Mouse (Mus musculus) heart, adult 9 months (tissue): ENCODE results near the gene Mms19.

Source experiments
- DNase-seq, 2 experiments: peaks; one replicate each; pipeline ENCODE4 v3.0.0; 2022; ENCODE audit warnings: low spot score in 2 of 2

Mms19 gene

DNA sequence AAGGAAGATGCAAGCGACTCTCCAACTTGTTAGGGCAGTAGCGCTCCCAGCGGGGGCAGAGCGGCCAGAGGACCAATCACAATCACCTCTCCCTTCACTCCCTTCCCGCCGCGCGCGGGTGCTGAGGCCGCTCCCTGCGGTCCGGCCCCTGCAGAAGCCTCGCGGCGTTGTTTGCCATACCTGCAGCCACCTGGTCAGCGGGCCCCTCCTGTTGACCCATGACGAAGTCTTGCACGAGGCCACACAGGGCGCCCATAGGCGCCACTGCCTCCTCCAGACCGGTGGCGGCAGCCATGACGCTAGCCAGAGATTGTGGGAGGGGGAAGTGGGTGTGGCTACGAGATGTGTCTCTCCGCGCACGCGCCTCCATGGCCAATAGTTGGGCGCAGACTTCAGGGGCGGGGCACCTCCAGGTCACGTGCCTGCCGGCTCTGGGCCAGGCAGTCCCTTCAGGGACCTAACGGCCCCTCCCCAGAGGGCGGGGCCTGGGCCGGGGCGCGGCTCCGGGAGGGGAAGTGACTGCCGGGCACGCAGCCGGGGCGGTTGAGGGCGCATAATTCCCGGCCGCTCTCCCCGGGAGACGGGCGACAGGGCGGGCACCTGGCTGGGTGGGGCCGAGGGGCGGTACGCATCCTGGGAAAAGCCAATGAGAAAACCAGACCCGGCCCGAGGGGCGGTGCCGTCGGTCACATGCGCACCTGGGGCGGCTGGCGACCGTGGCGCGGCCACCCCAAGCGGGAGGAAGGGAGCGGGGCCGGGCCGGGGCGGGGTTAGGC is at the start of gene Mms19:
Gene Mms19 (minus strand): TSS at position 339 of the 776 bp plus-strand sequence.
- peak; percentile 99 for DNase-seq

DNA sequence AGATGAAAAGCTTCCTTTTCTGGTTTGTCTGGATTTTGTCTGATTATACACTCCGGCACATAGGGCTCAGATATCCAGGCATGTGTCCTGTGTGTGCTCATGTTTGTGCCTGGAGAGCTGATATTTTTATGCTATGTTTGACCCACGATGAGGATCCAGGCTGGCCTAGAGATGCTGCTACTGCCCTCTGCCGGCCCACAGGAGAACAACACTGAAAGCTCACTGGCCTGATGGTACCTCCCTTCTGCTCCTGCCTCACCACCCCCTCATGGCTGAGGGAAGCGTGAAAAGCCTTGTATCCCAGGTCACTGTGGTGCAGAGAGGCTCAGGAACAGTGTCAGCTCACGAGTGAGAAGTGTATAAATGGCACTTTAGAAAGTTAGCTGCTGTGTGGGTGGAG is 45.2 kb upstream of the Mms19 start:
- DNase-seq = peak; percentile 77 to 83

DNA sequence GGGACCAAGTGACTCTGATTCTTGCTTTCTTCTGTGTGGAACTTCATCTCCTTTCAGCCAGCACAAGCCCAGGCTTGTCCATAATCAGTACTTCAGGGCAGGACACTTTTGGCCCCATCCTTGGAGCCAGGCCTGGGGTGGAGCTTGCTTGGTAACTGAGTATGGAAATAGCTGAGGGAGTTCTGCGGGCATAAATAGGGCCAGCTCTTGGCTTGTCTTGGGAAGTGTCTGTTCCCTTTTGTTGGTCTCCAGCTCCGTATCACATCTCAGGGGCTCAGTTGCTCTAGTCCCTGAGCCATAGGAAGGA is 41.5 kb upstream of the Mms19 start:
- DNase-seq = no peak

DNA sequence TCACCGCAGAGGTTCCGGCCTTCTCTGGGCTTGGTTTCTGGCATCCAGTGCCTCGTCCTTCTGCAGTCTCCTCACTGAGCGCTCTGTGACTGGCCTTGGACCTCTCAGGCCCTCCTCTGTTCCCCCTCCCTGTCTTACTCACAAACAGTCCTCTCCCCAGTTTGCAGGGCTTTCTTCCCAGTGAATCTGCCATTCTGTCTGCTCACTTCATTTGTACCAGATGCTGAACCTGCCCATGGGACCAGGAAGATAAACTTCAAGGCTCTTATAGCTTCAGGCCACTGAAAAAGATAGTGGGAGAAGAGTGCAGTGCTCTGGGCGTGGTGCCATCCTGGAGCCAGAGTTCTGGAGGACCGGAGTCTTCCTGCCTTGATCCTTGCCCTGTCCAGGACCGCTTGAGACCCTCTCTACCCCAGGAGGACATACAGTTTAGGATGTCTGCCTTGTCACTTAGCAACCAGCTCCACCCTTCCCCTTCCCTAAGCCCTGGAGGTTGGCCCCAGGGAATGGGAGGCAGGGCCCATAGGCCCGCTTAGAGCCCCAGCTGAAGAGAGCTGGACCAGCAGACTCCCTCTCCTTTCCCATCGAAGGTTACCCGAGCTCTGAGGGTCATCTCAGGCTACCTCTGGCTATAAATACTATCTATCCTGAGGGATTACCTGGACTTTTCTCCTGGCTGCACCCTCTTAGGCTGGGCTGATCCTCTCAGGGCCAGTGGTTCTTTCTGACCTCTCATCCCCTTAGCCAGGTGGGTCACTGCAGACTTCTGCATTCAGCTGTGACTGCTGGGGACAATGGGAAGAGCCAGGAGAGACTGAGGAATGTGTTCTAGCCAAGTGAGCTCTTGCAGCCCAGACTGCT is 41.0 kb upstream of the Mms19 start:
- DNase-seq = no peak

DNA sequence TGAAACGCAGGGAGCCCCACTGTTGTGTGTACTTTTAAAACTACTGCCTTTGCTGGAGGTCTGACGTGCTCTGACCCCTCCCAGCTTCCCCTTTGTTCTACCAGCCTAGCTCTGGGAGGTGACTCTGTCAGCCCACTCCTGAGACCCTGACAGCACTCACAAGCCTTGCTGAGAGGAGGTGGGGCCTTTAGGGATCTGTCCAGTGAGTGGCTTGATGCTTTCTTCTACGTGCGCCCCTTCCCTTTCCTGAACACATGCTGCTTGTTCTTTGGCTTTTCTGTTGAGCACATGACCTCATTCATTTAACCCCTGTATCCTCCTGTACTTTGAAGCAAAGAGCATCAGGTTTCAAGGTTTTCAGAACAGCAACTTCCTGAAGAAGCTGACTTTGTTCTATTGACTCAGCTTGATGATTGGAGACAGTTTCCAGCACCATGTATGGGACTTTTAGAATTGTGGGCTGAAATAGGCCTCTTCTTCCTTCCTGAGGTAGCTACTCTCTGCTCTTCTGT is 38.1 kb upstream of the Mms19 start:
- DNase-seq = no peak

DNA sequence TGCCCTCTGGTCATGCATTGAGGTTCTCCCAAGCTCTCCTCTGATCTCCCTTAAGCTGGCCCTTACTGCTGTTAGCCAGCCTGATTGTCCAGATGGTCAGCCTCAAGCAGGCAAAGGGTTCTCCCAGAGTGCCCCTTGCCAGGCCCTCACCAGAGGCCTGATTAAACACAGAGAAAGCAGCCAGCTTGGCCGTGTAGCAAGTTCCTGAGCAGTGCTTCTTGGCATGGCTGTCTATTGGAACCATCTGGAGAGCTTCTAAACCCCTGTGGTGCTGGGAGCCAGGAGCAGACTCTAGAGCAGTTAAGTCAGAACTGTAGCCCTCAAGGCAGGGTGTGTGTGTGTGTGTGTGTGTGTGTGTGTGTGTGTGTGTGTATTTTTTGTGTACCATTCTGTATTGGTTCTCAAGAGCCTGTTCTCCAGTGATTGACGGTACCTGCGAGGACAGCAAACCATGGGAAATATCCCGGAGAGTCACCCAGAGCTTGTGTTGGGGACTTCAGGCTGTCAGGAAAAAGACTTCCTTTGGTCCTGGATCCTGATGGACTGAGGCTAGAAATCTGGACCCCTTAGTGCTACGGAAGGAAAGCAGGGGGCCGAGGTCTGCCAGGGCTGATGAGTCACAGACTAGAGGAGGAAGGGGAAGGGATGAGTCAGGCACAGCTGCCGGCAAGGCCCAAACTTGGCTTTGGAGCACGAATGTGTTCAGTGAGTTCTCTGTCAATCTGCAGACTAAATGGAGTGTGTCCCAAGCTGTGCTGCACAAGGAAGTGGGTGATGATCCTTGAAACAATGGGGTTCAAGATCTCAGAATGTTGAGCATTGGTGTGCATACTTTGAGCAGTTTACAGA is 36.7 kb upstream of the Mms19 start:
- peak; percentile 85 to 86 for DNase-seq

DNA sequence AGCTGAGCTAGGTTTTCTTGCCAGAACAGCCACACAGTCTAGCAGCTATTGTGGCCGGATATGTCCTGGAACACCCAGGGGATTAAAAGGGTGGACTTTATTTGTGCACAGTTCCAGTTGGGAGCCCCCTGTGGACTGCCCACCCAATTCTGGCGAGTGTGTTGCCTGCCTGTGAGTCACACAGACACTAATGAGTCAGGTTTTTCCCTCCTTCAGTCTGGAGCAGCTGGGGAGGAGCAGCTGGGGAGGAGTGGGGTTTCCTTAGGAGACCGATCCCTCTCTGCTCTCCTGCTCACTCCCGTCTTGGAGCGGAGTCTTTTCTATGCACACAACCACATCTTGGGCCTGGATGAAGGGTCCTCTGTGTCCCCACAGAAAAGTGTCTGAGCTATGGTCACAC is 35.9 kb upstream of the Mms19 start:
- DNase-seq = peak; percentile 70 to 77

DNA sequence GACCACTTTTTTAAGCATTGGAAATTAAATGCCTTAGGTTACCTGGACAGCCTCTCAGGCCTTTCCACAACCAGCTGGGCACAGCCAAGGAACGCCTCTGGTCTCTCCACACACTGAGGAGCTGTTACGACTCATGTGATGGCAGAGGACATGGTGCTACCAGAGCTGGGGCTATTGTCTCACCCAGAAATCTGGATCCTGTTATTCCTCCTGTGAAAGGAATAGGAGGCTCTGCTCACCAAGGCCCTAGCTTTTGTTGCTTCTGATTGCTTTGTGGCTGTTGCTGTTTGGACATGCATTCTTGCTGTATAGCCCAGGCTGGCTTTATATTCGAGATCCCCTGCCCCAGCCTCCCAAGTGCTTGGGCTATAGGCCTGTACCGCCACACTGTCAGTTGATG is 35.3 kb upstream of the Mms19 start:
- no peak for DNase-seq

DNA sequence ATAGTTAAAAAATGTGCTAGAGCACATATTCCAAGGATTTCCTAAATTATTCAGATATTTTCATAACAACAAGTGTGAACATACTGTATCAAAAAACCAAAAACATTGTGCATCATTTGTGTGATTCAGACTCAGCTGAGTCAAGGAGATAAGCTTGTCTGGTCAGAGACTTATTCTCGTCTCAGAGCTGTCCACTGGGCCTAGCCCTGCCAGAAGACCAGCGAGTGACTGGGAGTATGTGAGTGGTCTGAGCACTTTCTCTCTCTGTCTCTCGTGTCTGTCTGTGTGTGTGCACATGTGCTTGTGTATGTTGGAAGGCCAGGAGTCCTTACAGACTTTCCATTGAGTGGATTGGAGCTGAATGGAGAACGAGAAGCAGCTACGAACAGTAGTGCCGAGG is 34.0 kb upstream of the Mms19 start:
- DNase-seq = no peak

DNA sequence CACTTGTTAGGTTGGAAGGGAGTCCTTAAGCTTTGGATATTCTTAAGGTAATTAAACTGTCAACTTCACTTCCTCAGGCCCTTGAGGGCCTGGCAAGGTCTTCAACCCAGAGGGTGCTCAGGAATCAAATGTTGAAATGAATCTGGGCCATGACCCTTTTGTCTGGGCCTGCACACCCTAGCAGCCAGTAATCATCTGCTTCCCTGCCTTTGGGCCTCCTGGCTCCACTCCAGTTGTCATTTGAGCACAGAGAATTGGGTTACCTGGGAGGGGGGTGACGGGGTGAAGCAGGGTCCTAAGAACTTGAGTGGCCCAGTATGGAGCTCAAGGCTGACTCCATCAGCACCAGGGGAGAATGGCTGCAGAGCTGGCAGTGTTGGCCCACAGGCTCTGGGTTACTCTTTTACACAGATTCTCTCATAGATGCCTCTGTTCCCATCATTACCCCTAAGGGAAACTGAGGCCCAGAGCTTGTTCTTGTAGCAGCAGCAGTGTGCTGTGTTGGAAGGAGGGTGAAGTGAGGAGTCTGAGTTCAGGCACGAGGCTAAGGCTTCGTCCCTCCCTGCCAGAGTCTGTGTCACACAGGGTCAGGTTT is 33.4 kb upstream of the Mms19 start:
- no peak for DNase-seq

DNA sequence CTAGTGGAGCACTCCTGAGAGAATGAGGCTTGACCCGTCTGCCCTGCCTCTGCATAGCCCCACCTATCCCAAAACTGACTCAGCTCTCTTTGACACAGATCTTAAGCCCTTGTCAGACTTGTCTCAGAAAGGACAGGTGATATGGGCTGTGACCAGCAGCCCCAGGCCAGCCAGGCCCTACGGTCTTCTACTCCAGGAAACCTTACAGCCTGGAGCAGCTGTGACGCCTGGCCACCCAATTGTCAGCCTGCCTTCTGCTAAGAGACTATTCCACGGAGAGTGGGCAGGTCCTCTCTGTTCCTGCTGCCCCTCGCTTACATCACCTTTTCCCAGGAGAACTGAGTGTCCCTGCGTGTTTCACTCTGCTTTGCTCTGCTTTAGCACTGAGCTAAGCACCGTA is 30.2 kb upstream of the Mms19 start:
- DNase-seq = no peak

DNA sequence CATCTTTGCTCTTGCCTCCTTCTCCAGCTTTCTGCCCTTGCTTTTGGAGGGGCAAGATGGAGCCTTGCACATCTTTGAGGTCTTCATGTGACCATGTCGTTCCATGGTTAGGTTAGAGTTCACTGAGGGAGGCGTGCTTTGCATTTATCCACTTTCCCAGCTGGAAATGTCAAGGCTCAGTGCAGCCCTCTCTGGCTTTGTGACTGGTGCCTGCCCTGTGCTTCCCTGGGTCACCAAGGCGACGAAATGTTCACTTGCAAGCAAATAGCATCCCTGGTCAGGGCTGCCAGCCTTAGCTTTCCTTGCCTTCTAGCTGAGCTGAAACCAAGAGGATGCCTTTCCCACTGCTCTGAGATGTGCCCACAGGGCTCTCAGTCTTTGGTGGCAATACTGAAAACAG is 29.5 kb upstream of the Mms19 start:
- DNase-seq = no peak

DNA sequence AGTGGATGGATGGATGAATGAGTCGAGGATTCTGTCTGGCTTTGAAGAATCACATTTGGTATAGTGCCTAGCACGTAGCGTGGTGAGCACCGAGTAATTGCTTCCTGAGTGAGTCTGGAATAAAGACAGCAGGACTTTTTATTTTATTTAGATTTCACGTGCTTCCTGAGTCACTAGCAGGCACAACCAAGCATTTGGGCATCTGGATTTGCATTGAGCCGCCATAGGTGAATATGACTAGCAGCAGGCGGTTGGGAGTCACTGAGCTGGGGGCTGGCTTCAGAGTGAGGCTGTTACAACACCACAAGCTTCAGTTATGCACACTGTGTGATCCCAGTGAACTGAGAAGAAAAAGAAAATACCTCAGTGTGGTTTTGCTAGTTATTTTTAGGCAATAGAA is 28.1 kb upstream of the Mms19 start:
- no peak for DNase-seq

DNA sequence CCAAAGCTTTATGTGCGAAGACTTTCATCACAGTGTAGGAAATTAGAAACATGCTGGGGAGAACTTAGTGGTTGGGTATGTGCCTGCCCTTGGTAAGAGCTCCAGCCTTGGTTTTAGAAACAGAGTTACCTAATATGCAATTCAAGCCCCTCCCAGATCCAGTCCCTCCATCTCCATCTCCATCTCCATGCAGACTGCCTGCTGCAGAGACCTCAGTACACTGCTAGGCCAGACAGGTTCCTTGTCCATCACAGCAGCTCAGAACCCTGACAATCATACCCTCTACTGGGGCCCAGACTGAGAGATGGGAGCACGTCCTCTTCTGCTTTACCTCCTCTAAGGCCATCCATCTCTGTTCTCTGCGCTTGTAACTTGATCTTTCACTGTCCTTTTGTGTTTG is 27.6 kb upstream of the Mms19 start:
- no peak for DNase-seq

DNA sequence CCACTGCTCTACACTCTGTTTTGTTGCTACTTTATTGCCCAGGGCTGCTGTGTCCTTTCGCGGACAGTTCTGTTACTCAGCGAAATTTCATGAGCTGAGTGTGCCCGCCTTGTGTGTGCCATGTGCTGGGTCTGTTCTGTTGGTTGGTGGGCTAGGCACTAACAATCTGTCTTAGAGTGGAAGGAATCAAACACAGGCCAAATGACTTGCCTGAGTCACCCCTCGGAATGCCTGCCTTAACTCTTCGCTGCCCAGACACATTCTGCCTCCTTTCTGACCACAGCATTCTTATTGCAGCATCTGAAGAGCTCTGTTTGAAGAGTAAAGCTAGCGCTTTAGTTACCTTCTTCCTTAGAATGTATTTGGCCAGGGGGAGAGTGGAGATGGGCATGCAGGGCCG is 25.6 kb upstream of the Mms19 start:
- DNase-seq = no peak

DNA sequence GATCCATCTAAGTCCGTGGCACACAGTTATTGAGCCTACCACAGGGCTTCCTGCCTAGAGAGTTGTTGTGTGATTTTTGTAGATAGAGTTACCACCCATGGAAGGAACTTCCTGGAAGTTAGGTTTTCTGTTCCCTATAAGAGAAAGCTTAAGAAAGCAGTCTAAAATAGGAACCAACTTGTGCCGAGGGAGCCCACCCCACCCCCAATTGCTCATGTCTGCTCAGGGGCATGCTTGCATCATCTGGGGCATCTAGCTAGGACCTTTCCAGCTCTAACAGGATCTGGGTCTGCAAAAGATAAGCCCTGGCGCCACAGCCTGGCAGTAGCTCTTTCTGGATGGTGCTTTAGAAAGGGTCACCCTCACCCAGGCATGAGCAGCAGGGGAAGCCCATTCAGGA is 24.7 kb upstream of the Mms19 start:
- peak; percentile 49 to 66 for DNase-seq

DNA sequence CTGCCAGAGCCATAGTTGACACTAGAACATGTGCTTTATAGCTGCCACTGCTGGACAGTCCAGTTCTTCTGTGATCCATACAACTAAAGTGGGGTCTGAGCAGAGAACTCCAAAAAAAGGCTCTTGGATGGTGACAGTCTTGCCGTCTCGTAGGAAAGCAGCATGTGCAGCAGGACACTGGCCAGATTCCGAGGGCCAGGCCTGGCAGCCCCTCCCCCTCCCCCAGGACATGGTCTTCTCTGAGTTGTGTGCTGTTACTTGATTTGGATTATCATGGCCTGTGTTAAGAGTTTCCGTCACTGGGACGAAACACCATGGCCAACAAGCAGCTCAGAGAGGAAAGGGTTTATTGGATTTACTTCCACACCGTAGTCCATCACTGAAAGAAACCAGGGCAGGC is 23.3 kb upstream of the Mms19 start:
- DNase-seq = no peak

DNA sequence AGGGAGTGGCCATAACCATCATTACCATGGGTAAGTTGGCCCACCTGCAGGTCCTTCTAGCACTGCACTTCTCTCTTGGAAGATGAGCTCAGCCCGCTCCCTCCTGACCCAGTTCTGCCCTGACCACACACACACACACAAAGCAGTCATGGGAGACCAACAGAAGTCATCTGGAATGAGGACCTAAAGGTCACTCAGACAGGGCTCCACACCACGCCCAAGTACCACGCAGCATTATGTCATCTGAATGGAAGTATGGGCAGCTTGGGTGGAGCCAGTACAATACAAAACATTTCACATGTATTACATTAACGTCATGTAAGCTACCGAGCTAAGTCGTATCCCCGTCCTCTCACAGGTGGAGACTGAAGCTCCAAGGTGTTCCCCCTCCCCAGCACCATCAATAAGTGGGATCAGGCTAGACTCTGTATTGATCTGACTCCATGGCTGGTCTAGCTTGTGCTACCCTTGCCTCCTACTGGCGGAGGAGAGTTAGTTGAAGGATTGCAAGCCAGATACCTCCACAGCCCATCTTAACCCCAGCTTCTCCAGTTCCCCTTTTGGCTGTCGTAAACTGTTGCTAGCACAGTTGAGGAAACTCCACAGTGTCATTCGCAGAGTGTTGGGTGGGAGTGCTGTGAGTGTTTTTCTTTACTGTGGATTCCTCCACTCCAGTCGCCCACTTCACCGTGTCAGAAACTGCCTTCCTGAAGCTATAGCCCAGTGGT is 20.5 kb upstream of the Mms19 start:
- DNase-seq = no peak

DNA sequence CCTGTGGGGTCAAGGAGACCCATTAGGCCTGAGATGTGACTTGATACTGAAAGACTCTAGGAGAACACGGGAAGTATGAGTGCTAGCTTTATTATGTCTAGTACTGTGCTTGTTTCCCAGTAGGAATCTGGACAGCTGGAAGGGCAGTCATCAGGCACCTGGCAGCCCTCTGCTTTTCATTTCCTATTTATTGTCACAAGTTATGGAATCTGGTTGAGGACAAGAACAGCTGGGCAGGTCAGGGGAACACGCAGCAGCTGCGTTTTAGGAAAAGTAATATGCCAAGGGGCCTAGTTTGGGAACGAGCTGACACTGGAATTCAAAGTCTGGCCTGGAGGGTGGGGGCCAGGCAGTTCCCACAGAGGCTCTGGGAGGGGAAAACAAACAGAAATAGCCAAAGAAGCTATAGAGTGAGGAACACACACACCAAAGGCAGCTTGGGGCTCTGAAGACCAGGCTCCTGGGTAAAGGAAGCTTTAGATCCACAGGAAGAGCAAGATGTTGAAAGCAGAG is 19.5 kb upstream of the Mms19 start:
- peak in 1 of 2 experiments; percentile 61 for DNase-seq

DNA sequence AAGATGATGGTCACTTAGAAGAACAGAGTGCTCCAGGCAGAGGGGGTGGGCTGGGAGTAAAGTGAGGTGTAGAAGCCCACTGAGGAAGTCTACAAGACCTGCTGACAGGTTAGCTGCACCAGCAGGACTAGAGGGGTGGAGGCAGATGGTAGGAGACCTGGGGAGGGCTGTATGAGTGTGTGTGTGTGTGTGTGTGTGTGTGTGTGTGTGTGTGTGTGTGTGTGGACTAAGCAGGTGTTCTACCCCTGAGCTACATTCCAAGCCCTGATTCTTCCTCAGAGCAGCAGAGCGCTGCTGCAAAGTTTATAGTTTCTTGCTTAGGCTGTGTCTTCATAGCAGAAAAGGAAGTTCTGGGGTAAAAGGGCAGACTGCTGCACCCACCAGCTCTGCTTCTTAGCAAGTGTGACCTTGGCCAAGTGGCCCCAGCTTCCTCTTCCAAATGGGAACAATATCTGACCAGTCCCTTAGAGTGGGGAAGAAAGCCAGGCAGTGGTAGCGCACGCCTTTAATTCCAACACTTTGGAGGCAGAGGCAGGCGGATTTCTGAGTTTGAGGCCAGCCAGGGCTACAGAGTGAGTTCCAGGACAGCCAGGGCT is 18.8 kb upstream of the Mms19 start:
- DNase-seq = no peak
